Mouse (Mus musculus): ENCODE measurements around the gene Col2a1. TPM values are rescaled to one million over a fixed set of nuclear protein-coding genes. Genes with fewer than 3 reads are reported as not detected.
A peak's percentile ranks its signal among the peaks of the same experiment; 100 is the strongest.

Gene Col2a1
- 706 and 829 TPM in 2 replicates for polyA plus RNA-seq (2015; fragmentation: Nextera tagmentation; extraction: Ambion mirVana)

DNA sequence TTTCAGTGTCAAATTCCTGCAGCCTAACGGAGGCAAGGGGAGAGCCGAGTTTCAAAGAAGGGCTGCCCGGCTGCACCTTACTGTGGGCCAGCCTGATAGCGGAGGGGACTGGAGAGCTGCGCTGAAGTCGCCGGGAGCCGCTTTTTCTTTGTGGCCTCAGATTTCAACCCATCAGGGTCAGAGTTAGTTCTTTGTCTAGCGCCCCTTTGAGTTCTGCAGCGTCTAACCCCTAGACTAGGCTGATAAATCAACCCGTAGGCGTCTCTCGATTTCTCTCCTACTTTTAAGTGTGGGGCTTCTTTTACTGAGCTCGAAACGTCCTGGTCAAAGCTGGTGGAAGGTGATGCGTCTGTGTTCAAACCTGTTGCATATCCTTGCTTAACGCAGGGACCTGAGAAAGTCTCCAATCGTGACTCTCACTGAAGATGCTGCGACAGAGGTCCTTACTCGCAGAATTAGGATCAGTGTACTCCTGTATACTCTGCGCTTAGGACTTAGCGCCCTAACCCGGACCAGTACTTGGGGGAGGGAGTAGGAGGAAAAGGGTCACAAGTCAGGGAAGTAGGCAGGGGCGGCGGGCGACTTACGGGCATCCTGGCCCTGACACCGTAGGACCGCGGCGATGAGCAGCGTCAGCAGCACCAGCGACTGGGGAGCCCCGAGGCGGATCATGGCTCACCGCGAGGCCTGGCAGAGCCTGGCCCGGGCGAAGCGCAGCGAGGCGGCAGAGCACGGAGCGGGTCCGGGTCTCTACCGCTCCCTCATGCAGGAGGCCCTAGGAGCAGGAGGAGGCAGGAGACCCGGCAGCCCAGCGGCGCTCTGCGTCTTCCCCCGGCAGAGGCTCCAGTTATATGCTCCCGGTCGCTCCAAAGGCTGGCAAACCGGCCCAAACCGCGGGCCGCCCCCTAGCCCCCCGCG is at the start of gene Col2a1:
Col2a1 (minus strand) TSS at position 874 of the 918 bp plus-strand sequence.
- peaks cover 60% of the 10 kb centered on the region for H3K4me1 ChIP-seq
- WGBS = under 1% methylated on average over 58 of the region's 59 CpGs
- H3K4me3 ChIP-seq = peak within 1 kb of the TSS; percentile 67
- H3K9ac ChIP-seq = peak within 1 kb of the TSS; percentile 93
- H3K36me3 ChIP-seq = peaks cover 11% of the 10 kb centered on the region; the same call in 1 of the 2 replicates
- H3K9me3 ChIP-seq = no peaks in the 10 kb centered on the region
- H3K4me2 ChIP-seq (replicated peaks) = peak within 1 kb of the TSS; percentile 86
- H3K27me3 ChIP-seq = peaks cover 46% of the 10 kb centered on the region
- ATAC-seq (ENCODE audit: low FRiP score, low read depth) = peak; percentile 0; the same call in 1 of the 2 replicates
- H3K27ac ChIP-seq = peak within 1 kb of the TSS; percentile 97

DNA sequence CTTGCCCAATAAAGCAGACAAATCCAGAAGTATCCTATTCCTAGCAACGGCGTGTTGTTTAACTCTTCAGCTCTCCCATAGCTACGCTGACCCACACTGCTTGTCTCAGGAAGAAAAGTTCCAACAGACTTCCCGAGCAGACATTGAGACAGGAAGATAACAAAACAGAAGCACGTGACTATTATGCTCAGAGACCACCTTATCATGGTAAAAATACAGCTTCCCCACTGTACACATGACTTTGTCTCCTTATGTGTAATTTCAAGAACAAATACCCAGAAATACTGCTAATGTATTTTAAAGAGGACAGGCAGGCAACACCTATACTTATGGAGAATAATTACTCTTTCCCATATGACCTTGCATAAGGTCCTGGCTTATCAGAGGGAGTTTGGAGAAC is 47.2 kb upstream of the Col2a1 start:
- WGBS = 91% methylated on average over 5 of the region's 5 CpGs
- H3K27ac ChIP-seq = no peak overlapping the region
- H3K9me3 ChIP-seq = no peaks in the 10 kb centered on the region
- H3K36me3 ChIP-seq = peaks cover 73% of the 10 kb centered on the region
- no peak for ATAC-seq (ENCODE audit: low FRiP score, low read depth)
- H3K27me3 ChIP-seq = no peaks in the 10 kb centered on the region
- no peak overlapping the region for H3K4me3 ChIP-seq
- no peak overlapping the region for H3K4me2 ChIP-seq (replicated peaks)
- no peak overlapping the region for H3K9ac ChIP-seq
- H3K4me1 ChIP-seq = no peaks in the 10 kb centered on the region

DNA sequence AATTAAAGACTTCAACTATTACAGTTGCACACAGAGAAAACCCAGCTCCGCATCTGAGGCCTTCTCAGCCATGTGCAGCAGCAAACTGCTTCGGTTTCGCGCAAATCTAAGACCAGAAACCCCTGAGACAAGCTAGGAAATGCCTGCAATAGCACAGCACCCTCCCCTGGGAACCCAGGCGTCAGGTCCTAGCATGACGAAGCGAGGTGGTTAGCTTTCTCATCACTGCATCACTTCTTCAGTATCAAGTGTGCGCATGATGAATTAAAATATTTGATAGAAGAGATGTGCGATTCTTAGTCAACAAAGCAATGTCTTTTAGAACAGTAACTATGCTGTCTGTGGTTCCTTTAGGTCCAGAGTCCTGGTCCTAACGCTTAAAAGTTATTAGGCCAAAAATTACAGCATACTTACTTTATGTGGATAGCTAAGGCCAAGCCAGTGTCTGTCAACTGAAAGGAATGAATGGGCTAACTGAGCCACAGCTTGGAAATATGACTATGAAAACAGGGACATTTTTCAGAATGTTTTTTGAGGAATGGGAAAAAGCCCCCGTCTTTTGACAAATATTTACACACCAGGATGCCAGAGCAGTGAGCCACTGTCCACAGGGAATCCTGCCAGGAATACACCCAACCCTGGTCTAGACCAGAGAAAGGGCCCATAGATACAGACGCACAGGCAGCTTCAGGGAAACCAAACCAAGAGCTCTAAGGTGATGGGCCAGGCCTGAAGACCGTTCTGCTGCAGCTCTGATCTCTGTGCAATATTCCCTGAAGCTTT is 44.6 kb upstream of the Col2a1 start:
- H3K36me3 ChIP-seq = peaks cover 88% of the 10 kb centered on the region
- peaks cover 5% of the 10 kb centered on the region; the same call in 1 of the 2 replicates for H3K9me3 ChIP-seq
- H3K4me1 ChIP-seq = no peaks in the 10 kb centered on the region
- H3K4me3 ChIP-seq = no peak overlapping the region
- H3K4me2 ChIP-seq (replicated peaks) = no peak overlapping the region
- 85% methylated on average over 13 of the region's 13 CpGs for WGBS
- H3K9ac ChIP-seq = no peak overlapping the region
- no peaks in the 10 kb centered on the region for H3K27me3 ChIP-seq
- peak overlapping the region; percentile 7; the same call in 1 of the 2 replicates for H3K27ac ChIP-seq
- ATAC-seq (ENCODE audit: low FRiP score, low read depth) = no peak

DNA sequence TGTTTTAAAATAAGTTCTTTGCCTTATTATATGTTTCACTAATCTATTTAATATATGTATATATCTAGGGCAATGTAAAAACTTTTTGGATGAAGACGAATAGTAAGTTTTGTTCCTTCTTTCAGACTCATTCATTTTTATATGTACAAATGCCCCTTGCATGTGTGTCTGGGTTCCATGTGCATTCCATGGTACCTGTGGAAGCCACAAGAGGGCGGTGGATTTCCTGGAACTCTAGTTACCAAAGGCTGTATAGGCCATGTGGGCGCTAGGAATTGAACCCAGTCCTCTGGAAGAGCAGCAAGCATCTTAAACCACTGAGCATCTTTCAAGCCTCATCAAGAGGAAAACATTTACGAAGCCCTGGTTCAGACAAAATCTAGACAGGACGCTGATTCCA is 39.9 kb upstream of the Col2a1 start:
- no peak for ATAC-seq (ENCODE audit: low FRiP score, low read depth)
- no peaks in the 10 kb centered on the region for H3K4me1 ChIP-seq
- WGBS = 94% methylated on average over 5 of the region's 5 CpGs
- H3K27me3 ChIP-seq = no peaks in the 10 kb centered on the region
- no peak overlapping the region for H3K4me2 ChIP-seq (replicated peaks)
- peaks cover 95% of the 10 kb centered on the region for H3K36me3 ChIP-seq
- H3K27ac ChIP-seq = no peak overlapping the region
- H3K9ac ChIP-seq = no peak overlapping the region
- H3K9me3 ChIP-seq = peaks cover 5% of the 10 kb centered on the region; the same call in 1 of the 2 replicates
- H3K4me3 ChIP-seq = no peak overlapping the region

DNA sequence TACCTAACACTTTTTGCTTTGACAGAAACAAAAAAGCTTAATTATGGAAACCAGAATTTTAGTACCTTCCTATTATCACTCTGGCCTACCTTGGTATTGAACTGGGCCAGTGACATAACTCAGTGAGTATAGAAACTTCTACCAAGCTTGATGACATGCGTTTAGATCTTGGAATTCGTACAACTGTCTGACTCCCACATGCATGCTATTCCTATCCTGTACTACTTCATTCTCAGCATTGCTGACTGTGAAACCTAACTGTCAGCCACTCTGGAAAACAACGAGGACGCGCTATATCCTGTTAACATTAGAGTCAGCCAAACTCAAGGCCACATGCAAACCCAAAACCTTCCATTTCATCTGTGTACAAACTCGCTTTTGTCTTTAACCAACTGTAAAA is 39.5 kb upstream of the Col2a1 start:
- no peaks in the 10 kb centered on the region for H3K27me3 ChIP-seq
- no peak overlapping the region for H3K4me2 ChIP-seq (replicated peaks)
- H3K36me3 ChIP-seq = peaks cover 94% of the 10 kb centered on the region
- no peak overlapping the region for H3K4me3 ChIP-seq
- H3K27ac ChIP-seq = no peak overlapping the region
- 96% methylated on average over 6 of the region's 6 CpGs for WGBS
- H3K9me3 ChIP-seq = peaks cover 5% of the 10 kb centered on the region; the same call in 1 of the 2 replicates
- H3K9ac ChIP-seq = no peak overlapping the region
- no peak for ATAC-seq (ENCODE audit: low FRiP score, low read depth)
- H3K4me1 ChIP-seq = no peaks in the 10 kb centered on the region

DNA sequence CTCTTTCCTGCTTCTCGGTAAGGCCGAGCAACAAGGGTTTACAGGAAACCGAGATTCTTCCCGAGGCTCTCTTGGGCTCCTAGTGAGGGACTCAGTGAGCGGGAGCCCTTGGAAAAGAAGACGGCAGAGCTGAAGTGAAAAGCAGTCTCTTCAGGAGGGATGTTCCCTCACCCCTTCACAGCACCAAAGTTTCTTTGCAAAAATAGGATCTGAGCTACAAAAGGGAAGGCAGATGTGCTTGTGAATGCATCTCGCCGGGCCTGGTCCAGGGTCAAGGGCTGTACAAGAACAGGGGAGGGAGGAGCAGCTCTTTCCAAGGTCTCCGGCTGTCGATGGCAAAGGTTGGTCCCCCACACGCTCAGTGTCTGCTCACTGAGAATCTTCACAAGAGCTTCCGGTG is 38.0 kb upstream of the Col2a1 start:
- Histone ChIP-seq H3K27ac (no peak overlapping the region), H3K36me3 (peaks cover 91% of the 10 kb centered on the region), H3K9me3 (peaks cover 5% of the 10 kb centered on the region; the same call in 1 of the 2 replicates), H3K4me2 (replicated peaks) (no peak overlapping the region), H3K4me3 (no peak overlapping the region), H3K4me1 (no peaks in the 10 kb centered on the region), H3K27me3 (no peaks in the 10 kb centered on the region), H3K9ac (no peak overlapping the region)
- 88% methylated on average over 12 of the region's 12 CpGs for WGBS
- ATAC-seq (ENCODE audit: low FRiP score, low read depth) = no peak

DNA sequence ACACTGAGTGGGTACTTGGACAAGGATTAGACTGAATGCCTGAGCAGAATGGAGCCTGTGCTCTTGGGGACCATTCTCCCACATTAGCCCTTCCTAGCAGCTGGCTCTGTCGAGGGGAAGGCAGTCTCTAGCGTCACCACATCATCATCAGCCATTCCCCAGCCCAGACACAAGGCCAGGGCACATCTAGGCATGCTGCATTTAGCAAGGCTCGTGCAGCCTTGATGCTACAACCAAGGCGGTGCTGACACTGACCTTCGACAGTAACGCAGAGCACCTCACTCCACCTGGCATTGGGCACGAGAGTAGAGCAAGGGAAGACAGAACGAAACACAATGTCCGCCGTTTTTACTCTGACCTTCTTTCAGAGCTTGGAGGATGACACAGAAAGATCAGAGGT is 35.2 kb upstream of the Col2a1 start:
- Histone ChIP-seq H3K27ac (no peak overlapping the region), H3K27me3 (no peaks in the 10 kb centered on the region), H3K4me1 (peaks cover 15% of the 10 kb centered on the region), H3K36me3 (peaks cover 84% of the 10 kb centered on the region), H3K4me2 (replicated peaks) (no peak overlapping the region), H3K9me3 (peaks cover 3% of the 10 kb centered on the region; the same call in 1 of the 2 replicates), H3K9ac (no peak overlapping the region), H3K4me3 (no peak overlapping the region)
- 92% methylated on average over 10 of the region's 10 CpGs for WGBS
- no peak for ATAC-seq (ENCODE audit: low FRiP score, low read depth)

DNA sequence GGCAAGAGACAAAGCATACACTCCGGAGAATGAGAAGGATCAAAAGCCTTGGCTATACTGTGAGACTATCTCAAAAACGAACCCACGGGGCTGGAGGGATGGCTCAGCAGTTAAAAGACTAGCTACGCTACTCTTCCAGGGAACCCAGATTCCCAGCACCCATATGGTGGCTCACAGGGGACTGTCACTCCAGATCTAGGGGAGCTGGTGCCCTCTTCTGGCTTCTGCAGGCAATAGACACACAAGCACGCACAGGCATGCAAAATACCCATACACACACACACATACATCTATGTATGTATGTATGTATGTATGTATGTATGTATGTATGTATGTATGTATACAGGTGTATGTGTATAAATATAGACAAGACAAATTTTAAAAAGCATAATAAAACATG is 32.1 kb upstream of the Col2a1 start:
- 92% methylated on average over 5 of the region's 5 CpGs for WGBS
- H3K27me3 ChIP-seq = no peaks in the 10 kb centered on the region
- H3K36me3 ChIP-seq = peaks cover 55% of the 10 kb centered on the region
- H3K4me3 ChIP-seq = no peak overlapping the region
- no peak overlapping the region for H3K27ac ChIP-seq
- no peak overlapping the region for H3K4me2 ChIP-seq (replicated peaks)
- no peaks in the 10 kb centered on the region for H3K9me3 ChIP-seq
- H3K9ac ChIP-seq = no peak overlapping the region
- ATAC-seq (ENCODE audit: low FRiP score, low read depth) = no peak
- H3K4me1 ChIP-seq = peaks cover 31% of the 10 kb centered on the region

DNA sequence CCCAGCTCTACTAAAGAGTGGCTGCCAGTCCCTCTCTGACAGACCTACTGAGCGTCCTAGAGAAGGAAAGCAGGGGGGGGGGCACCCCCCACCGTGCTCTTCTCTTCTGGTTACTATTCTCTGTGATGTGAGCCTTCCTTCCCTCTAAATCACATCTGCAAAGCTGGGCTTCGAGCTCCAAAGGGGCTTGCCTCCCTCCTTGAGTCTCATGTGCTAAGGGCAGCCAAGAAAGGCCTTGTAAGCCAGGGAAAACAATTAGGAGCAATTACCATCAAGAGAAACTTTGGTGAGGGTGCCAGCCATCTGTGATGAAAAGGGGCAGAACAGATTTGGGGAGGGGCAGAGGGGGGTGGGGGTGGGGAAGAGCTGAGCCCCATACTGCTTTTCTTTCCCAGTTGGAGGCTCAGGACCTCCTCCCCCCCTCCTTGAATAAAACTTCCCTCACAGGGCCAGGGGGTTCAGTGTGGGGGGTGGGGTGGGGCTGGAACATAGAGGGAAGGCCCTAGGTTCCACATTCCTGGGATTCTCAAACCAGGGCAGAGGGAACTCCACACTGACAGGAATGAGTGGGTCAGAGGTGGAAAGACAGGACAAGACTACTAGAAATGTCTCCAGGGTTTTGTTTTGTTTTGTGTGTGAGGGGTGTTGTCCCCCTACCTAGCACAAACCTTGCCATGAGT is 30.7 kb upstream of the Col2a1 start:
- no peak for ATAC-seq (ENCODE audit: low FRiP score, low read depth)
- H3K9ac ChIP-seq = no peak overlapping the region; the same call in 1 of the 2 replicates
- WGBS = 5% methylated on average over 3 of the region's 3 CpGs

DNA sequence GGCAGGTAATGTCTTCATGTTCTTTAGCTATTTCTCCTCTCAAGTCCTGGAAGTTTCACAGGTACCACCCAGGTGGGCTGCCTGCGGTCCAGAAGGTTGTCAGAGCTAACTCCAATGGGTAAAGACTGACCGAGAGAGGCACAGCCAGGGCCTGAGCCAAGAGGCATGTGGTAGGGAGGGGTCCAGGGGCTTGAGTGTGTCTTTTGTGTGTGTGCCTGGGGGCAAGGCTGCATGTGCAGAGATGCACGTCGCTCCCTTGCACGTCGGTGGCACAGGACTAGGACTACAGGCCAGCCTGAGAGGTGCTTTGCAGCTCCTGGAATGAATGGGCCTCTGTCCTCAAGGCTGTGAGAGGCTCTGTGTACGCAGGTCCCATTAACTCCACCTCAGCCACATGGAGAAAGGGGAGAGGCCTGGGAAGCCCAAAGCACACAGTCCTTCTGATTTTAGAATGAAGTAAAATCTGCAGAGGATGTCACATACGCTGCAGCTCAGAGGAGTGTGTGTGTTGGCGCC is 28.8 kb upstream of the Col2a1 start:
- Histone ChIP-seq H3K27me3 (no peaks in the 10 kb centered on the region), H3K36me3 (peaks cover 25% of the 10 kb centered on the region), H3K9me3 (no peaks in the 10 kb centered on the region), H3K9ac (no peak overlapping the region), H3K27ac (peak overlapping the region; percentile 86), H3K4me1 (peaks cover 56% of the 10 kb centered on the region), H3K4me3 (no peak overlapping the region), H3K4me2 (replicated peaks) (no peak overlapping the region)
- 64% methylated on average over 9 of the region's 9 CpGs for WGBS
- peak; percentile 80 for ATAC-seq (ENCODE audit: low FRiP score, low read depth)

More for the DNA sequence above, 30.7 kb upstream of the Col2a1 start:
- Histone ChIP-seq H3K36me3 (peaks cover 41% of the 10 kb centered on the region), H3K27me3 (no peaks in the 10 kb centered on the region), H3K9me3 (no peaks in the 10 kb centered on the region), H3K27ac (peak overlapping the region; percentile 86; the same call in 1 of the 2 replicates), H3K4me1 (peaks cover 43% of the 10 kb centered on the region), H3K4me2 (replicated peaks) (no peak overlapping the region), H3K4me3 (no peak overlapping the region)

DNA sequence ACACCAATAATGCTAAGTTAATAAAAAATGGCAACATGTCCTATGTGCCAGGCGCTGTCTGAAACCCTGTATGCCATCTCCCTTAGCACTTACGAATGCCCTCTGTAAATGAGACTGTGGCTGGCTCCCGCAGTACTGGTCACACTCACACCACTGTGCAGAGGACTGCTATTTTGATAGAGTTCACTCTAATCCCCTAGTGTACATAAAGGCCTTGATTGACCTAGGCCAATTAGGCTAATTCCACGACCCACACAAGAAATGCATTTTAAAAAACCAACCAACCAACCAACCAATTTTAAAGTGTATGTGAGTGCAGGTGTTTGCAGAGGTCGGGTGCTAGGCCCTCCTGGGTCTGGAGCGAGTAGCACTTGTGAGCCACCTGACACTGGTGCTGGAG is 25.3 kb upstream of the Col2a1 start:
- H3K4me2 ChIP-seq (replicated peaks) = no peak overlapping the region
- WGBS = 80% methylated on average over 6 of the region's 6 CpGs
- no peak for ATAC-seq (ENCODE audit: low FRiP score, low read depth)
- no peak overlapping the region for H3K9ac ChIP-seq
- peaks cover 77% of the 10 kb centered on the region for H3K4me1 ChIP-seq
- peak overlapping the region; percentile 73; the same call in 1 of the 2 replicates for H3K27ac ChIP-seq
- H3K36me3 ChIP-seq = no peaks in the 10 kb centered on the region
- H3K9me3 ChIP-seq = no peaks in the 10 kb centered on the region
- H3K27me3 ChIP-seq = no peaks in the 10 kb centered on the region
- no peak overlapping the region for H3K4me3 ChIP-seq

Data from limb, embryonic 13.5 days (tissue).